Mouse (Mus musculus): Measurements from ENCODE around the gene March10. TPM values are rescaled to one million over a fixed set of nuclear protein-coding genes. Genes with fewer than 3 reads are reported as not detected.

The March10 gene
- polyA plus RNA-seq, 1 experiment from 2014 or later: 0.21 TPM

DNA sequence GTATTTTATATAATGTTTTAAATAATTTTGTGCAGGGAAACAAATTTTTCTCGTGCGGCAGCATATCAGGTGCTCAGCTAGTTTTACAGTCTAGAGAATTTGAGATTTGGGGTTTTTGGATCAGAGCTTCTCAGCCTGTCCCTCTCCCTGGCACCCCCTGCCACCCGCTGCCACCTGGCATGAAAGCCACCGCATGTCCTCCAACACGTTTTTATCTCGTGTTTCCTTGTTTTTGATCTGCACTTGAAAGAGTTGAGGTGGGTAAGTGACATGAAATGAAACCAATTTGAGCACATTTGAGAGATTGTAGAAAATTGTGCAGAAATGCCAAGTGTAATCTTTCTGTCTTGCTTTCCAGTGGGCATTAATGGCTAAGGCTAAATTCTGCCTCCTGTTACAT, 11.6 kb downstream of the March10 start:
- Histone ChIP-seq H3K4me1 (ENCODE audit: control insufficient read depth, insufficient read depth, low read length) (no peaks in the 10 kb centered on the region), H3K36me3 (ENCODE audit: control insufficient read depth, insufficient read depth, low read length) (no peaks in the 10 kb centered on the region), H3K4me3 (replicated peaks; ENCODE audit: low read depth, low read length) (no peak overlapping the region), H3K27me3 (ENCODE audit: control insufficient read depth, insufficient read depth, low read length) (no peaks in the 10 kb centered on the region), H3K27ac (replicated peaks; ENCODE audit: low read depth, low read length) (no peak overlapping the region), H3K9ac (replicated peaks; ENCODE audit: low read length) (no peak overlapping the region), H3K9me3 (ENCODE audit: control insufficient read depth, low read length) (no peaks in the 10 kb centered on the region), H3K4me2 (ENCODE audit: low read length) (no peak overlapping the region)
- 82% methylated on average over 6 of the region's 6 CpGs for WGBS
- DNase-seq: no peak
- no peak for ATAC-seq (ENCODE audit: low FRiP score, low TSS enrichment)

DNA sequence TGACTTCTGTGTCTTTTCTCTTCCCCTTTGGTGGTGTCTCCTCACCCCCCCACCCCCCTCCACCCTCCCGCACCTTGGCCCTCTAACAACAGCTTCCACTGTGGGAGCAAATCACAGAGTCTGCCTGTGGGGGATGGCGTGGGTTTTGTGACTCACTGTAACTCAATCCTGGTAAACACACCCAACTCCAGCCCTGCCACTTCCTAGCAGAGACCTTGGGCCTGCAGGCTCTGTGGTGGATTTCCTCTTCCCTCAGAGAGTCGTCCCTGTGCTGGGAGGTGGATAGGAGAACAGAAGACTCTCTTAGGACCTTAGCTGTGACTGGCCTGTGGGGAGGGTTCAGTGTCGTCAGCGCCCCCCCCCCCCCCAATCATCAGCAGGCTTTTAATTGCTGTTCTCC, 13.0 kb downstream of the March10 start:
- H3K9ac ChIP-seq (replicated peaks; ENCODE audit: low read length): no peak overlapping the region
- no peak overlapping the region for H3K4me3 ChIP-seq (replicated peaks; ENCODE audit: low read depth, low read length)
- ATAC-seq (ENCODE audit: low FRiP score, low TSS enrichment): no peak
- no peaks in the 10 kb centered on the region for H3K27me3 ChIP-seq (ENCODE audit: control insufficient read depth, insufficient read depth, low read length)
- no peaks in the 10 kb centered on the region for H3K36me3 ChIP-seq (ENCODE audit: control insufficient read depth, insufficient read depth, low read length)
- WGBS: 79% methylated on average over 5 of the region's 5 CpGs
- H3K9me3 ChIP-seq (ENCODE audit: control insufficient read depth, low read length): no peaks in the 10 kb centered on the region
- no peaks in the 10 kb centered on the region for H3K4me1 ChIP-seq (ENCODE audit: control insufficient read depth, insufficient read depth, low read length)
- H3K4me2 ChIP-seq (ENCODE audit: low read length): no peak overlapping the region
- no peak overlapping the region for H3K27ac ChIP-seq (replicated peaks; ENCODE audit: low read depth, low read length)
- no peak for DNase-seq

DNA sequence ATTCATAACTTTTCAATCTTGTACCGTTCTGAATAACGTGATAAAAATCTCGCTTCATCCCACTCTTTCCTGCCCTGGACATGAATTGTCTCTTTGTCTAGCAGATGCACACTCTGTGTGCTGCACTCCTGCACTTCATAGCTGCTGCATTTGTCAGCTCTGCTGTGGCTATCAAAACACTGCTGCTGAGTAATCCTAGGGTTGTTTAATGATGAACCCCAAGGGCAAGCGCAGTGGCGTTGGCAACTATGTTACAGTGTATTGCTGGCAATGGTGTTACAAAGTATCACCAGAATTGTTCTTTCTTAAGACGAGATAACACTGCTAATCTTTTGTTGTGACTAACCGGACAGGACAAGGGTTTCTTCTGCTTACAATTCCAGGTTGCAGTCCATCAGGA, 16.7 kb downstream of the March10 start:
- Histone ChIP-seq H3K4me1 (ENCODE audit: control insufficient read depth, insufficient read depth, low read length) (no peaks in the 10 kb centered on the region), H3K4me2 (ENCODE audit: low read length) (no peak overlapping the region), H3K4me3 (replicated peaks; ENCODE audit: low read depth, low read length) (no peak overlapping the region), H3K9ac (replicated peaks; ENCODE audit: low read length) (no peak overlapping the region), H3K27ac (replicated peaks; ENCODE audit: low read depth, low read length) (no peak overlapping the region), H3K9me3 (ENCODE audit: control insufficient read depth, low read length) (no peaks in the 10 kb centered on the region), H3K27me3 (ENCODE audit: control insufficient read depth, insufficient read depth, low read length) (no peaks in the 10 kb centered on the region), H3K36me3 (ENCODE audit: control insufficient read depth, insufficient read depth, low read length) (no peaks in the 10 kb centered on the region)
- no peak for DNase-seq
- no peak for ATAC-seq (ENCODE audit: low FRiP score, low TSS enrichment)
- WGBS: 76% methylated on average over 7 of the region's 7 CpGs

DNA sequence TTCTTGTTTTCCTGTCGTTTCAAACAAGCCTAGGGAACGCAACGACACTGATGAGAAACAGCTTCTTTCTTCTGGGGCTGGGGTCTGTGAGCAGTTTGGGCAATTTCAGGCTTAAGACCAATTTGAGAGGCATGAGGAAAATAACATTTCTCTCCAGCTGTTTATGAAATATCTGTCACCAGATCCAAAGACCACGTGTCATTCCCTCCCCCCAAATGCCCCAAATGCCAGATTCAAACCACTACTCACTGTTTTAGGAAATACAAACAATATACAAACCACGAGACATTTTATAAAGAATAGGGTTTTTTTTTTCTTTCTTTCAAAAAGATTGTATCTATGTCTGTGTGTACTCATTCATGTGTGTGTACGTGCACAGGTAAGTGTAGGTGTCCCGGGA, 17.6 kb downstream of the March10 start:
- DNase-seq: no peak
- H3K9me3 ChIP-seq (ENCODE audit: control insufficient read depth, low read length): no peaks in the 10 kb centered on the region

DNA sequence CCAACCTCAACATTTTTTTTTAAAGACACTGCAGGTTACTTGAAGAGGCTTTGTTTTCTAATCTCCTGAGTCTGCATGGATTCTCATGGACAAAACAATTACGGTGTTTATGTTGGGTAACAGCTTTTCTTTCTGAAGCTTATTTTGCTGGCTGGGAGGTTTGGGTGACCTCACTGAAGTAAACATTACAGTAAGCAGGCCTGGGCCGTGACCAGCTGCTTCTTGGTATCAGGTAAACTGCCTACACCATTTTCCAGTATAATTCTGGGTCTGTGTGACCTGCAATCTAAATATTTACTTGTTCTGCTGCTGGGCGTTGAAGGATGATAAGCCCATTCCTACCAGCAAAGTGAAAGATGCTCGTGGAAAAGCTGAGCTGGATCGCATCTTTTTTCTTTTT, 30.1 kb downstream of the March10 start:
- no peak overlapping the region for H3K27ac ChIP-seq (replicated peaks; ENCODE audit: low read depth, low read length)
- no peak overlapping the region for H3K4me2 ChIP-seq (ENCODE audit: low read length)
- 82% methylated on average over 5 of the region's 5 CpGs for WGBS
- H3K9me3 ChIP-seq (ENCODE audit: control insufficient read depth, low read length): no peaks in the 10 kb centered on the region
- no peak overlapping the region for H3K9ac ChIP-seq (replicated peaks; ENCODE audit: low read length)
- no peaks in the 10 kb centered on the region for H3K27me3 ChIP-seq (ENCODE audit: control insufficient read depth, insufficient read depth, low read length)
- no peaks in the 10 kb centered on the region for H3K4me1 ChIP-seq (ENCODE audit: control insufficient read depth, insufficient read depth, low read length)
- ATAC-seq (ENCODE audit: low FRiP score, low TSS enrichment) (no peak), DNase-seq (no peak)
- no peak overlapping the region for H3K4me3 ChIP-seq (replicated peaks; ENCODE audit: low read depth, low read length)
- H3K36me3 ChIP-seq (ENCODE audit: control insufficient read depth, insufficient read depth, low read length): no peaks in the 10 kb centered on the region

More for the DNA sequence above, 17.6 kb downstream of the March10 start:
- no peak overlapping the region for H3K27ac ChIP-seq (replicated peaks; ENCODE audit: low read depth, low read length)
- no peaks in the 10 kb centered on the region for H3K36me3 ChIP-seq (ENCODE audit: control insufficient read depth, insufficient read depth, low read length)
- ATAC-seq (ENCODE audit: low FRiP score, low TSS enrichment): no peak
- no peak overlapping the region for H3K9ac ChIP-seq (replicated peaks; ENCODE audit: low read length)
- WGBS: 79% methylated on average over 7 of the region's 7 CpGs
- no peak overlapping the region for H3K4me3 ChIP-seq (replicated peaks; ENCODE audit: low read depth, low read length)
- H3K4me1 ChIP-seq (ENCODE audit: control insufficient read depth, insufficient read depth, low read length): no peaks in the 10 kb centered on the region
- no peaks in the 10 kb centered on the region for H3K27me3 ChIP-seq (ENCODE audit: control insufficient read depth, insufficient read depth, low read length)
- H3K4me2 ChIP-seq (ENCODE audit: low read length): no peak overlapping the region

DNA sequence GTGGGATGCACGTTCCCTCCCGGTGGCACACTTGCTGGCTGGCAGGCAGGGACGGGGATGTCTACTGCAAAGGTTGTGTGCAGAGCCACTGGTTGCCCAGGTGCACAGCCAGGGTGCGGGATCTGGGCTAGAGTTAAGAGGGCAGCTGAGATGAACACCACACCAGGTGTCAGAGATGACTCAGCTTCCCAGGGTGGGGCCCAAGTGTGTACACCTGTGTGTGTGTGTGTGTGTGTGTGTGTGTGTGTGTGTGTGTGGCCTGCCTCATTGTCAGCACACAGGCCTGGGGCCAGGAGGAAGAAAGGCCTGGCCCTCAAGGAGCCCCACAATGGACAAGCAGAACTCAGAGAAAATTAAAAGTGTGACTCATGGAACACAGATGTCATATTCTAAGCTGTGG, 31.9 kb downstream of the March10 start:
- no peaks in the 10 kb centered on the region for H3K4me1 ChIP-seq (ENCODE audit: control insufficient read depth, insufficient read depth, low read length)
- H3K4me3 ChIP-seq (replicated peaks; ENCODE audit: low read depth, low read length): no peak overlapping the region
- WGBS: 84% methylated on average over 4 of the region's 4 CpGs
- H3K9me3 ChIP-seq (ENCODE audit: control insufficient read depth, low read length): no peaks in the 10 kb centered on the region
- H3K27ac ChIP-seq (replicated peaks; ENCODE audit: low read depth, low read length): no peak overlapping the region
- H3K27me3 ChIP-seq (ENCODE audit: control insufficient read depth, insufficient read depth, low read length): no peaks in the 10 kb centered on the region
- no peak overlapping the region for H3K4me2 ChIP-seq (ENCODE audit: low read length)
- no peak for ATAC-seq (ENCODE audit: low FRiP score, low TSS enrichment)
- no peak for DNase-seq
- no peaks in the 10 kb centered on the region for H3K36me3 ChIP-seq (ENCODE audit: control insufficient read depth, insufficient read depth, low read length)
- H3K9ac ChIP-seq (replicated peaks; ENCODE audit: low read length): no peak overlapping the region

DNA sequence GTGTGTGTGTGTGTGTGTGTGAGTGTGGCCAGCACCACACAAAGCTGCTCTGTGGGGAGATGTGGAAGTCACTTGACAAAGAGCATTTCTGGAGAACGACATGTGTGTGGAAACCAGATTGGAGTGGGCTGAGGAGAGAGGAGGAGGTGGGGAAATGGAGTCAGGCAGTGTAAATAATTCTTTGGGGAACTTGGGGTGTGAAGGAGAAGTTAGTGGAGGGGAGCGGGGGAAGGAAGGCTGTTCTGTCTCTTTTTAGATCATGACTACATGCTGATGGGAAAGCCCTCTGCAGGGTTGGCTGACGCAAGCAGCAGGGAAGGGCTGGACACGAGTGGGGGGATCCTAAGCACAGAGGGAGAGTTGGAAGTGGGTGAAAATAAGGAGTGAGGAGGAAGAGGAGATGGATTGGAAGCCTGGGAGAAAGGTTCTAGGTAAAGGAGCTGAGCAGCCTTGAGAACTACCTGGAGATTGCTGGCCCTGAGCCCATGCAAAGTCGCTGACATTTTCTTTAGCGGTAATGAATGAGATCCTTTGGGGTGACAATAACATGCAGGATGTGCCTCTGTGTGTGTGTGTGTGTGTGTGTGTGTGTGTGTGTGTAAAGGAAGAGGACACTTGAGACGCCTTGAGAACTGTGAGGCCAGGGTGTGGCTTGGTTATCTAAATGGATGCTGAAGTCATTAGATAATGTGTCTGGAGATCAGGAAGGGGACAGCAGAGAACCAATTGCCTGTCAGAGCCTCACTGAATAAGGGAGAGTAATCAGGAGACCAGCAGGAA, 35.7 kb downstream of the March10 start:
- Histone ChIP-seq H3K4me3 (replicated peaks; ENCODE audit: low read depth, low read length) (no peak overlapping the region), H3K27me3 (ENCODE audit: control insufficient read depth, insufficient read depth, low read length) (no peaks in the 10 kb centered on the region), H3K36me3 (ENCODE audit: control insufficient read depth, insufficient read depth, low read length) (no peaks in the 10 kb centered on the region), H3K4me1 (ENCODE audit: control insufficient read depth, insufficient read depth, low read length) (no peaks in the 10 kb centered on the region), H3K27ac (replicated peaks; ENCODE audit: low read depth, low read length) (no peak overlapping the region), H3K4me2 (ENCODE audit: low read length) (no peak overlapping the region), H3K9me3 (ENCODE audit: control insufficient read depth, low read length) (no peaks in the 10 kb centered on the region), H3K9ac (replicated peaks; ENCODE audit: low read length) (no peak overlapping the region)
- no peak for DNase-seq
- WGBS: 82% methylated on average over 7 of the region's 7 CpGs
- no peak for ATAC-seq (ENCODE audit: low FRiP score, low TSS enrichment)

DNA sequence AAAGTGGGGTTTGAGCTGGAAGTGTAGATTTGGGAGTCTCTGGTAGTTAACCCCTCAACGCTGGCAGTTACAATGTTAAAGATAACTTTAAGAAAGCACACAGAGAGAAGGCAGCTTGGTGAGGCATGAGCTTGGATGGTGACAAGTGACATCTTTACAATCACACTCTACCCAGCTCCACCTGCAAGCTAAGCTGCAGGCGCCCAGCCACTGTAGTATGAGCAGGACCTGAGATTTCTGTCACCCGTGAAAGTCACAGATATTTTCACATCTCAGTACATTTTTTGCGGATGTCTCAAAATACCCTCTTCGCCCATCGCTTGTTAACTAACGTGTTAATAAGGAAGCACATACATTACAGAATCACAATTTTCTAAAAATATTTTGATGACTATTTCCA, 36.6 kb downstream of the March10 start:
- Histone ChIP-seq H3K36me3 (ENCODE audit: control insufficient read depth, insufficient read depth, low read length) (no peaks in the 10 kb centered on the region), H3K27me3 (ENCODE audit: control insufficient read depth, insufficient read depth, low read length) (no peaks in the 10 kb centered on the region), H3K9ac (replicated peaks; ENCODE audit: low read length) (no peak overlapping the region), H3K4me2 (ENCODE audit: low read length) (no peak overlapping the region), H3K4me3 (replicated peaks; ENCODE audit: low read depth, low read length) (no peak overlapping the region), H3K9me3 (ENCODE audit: control insufficient read depth, low read length) (no peaks in the 10 kb centered on the region), H3K27ac (replicated peaks; ENCODE audit: low read depth, low read length) (no peak overlapping the region), H3K4me1 (ENCODE audit: control insufficient read depth, insufficient read depth, low read length) (no peaks in the 10 kb centered on the region)
- DNase-seq: no peak
- ATAC-seq (ENCODE audit: low FRiP score, low TSS enrichment): no peak
- WGBS: 86% methylated on average over 7 of the region's 7 CpGs

DNA sequence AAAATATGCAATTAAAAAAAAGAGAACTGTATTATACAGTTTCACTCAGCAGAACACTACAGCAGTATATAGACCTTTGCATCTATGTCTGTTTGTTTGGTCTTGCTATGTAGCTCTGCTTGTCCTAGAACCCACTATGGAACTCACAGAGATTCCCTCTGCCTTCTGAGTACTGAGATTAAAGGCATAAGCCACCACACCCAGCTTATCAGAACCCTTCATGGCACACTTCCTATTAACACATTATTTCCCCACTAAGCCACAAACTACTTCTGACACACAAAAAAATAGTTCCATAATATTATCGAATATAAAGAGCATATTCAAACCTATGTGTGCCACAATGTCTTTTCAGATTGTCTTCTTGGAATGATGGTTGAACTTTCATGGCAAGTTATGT, 42.5 kb downstream of the March10 start:
- no peak overlapping the region for H3K4me2 ChIP-seq (ENCODE audit: low read length)
- 97% methylated on average over 1 of the region's 1 CpGs for WGBS
- H3K36me3 ChIP-seq (ENCODE audit: control insufficient read depth, insufficient read depth, low read length): no peaks in the 10 kb centered on the region
- ATAC-seq (ENCODE audit: low FRiP score, low TSS enrichment) (no peak), DNase-seq (no peak)
- H3K9ac ChIP-seq (replicated peaks; ENCODE audit: low read length): no peak overlapping the region
- H3K9me3 ChIP-seq (ENCODE audit: control insufficient read depth, low read length): no peaks in the 10 kb centered on the region
- no peaks in the 10 kb centered on the region for H3K4me1 ChIP-seq (ENCODE audit: control insufficient read depth, insufficient read depth, low read length)
- no peaks in the 10 kb centered on the region for H3K27me3 ChIP-seq (ENCODE audit: control insufficient read depth, insufficient read depth, low read length)
- H3K4me3 ChIP-seq (replicated peaks; ENCODE audit: low read depth, low read length): no peak overlapping the region
- no peak overlapping the region for H3K27ac ChIP-seq (replicated peaks; ENCODE audit: low read depth, low read length)
